Mouse (Mus musculus): ENCODE results near the gene Usp11. TPM values are rescaled to one million over a fixed set of nuclear protein-coding genes. Genes with fewer than 3 reads are reported as not detected.

Gene Usp11
- 24.5 TPM for polyA plus RNA-seq (2012; fragmentation: generic; extraction: Trizol)

GRCm38 (mm10) chrX:20703741-20704290, at the start of gene Usp11:
Gene Usp11, plus strand, starts transcription at chrX:20703906.
- TF ChIP-seq MYOD1 (IDR thresholded peaks at IDR 0.05; ENCODE audit: control insufficient read depth in 1 of 3, insufficient read length in 2 of 3, low read depth in 2 of 3) = peak in 1 of 3 experiments; percentile 23
- no peak for TF ChIP-seq REST (IDR thresholded peaks at IDR 0.05; ENCODE audit: insufficient read depth, insufficient read length)
- TF ChIP-seq MYOG (IDR thresholded peaks at IDR 0.05; ENCODE audit: control insufficient read depth in 1 of 3, insufficient read depth in 1 of 3, insufficient read length in 2 of 3, low read depth in 2 of 3) = peak in 1 of 3 experiments; percentile 2
- peak; percentile 75 for TF ChIP-seq POLR2AphosphoS2 (IDR thresholded peaks at IDR 0.05; ENCODE audit: insufficient read length, low read depth)
- peak; percentile 63 for TF ChIP-seq POLR2A (IDR thresholded peaks at IDR 0.05; ENCODE audit: insufficient read length, low read depth)
- TF ChIP-seq E2F4 (IDR thresholded peaks at IDR 0.05; ENCODE audit: insufficient read depth) = no peak
- no peak for TF ChIP-seq USF1 (IDR thresholded peaks at IDR 0.05; ENCODE audit: low read depth)
- no peak for TF ChIP-seq MAX (IDR thresholded peaks at IDR 0.05; ENCODE audit: low read depth)
- no peak for TF ChIP-seq TCF12 (IDR thresholded peaks at IDR 0.05; ENCODE audit: insufficient read depth, poor library complexity, severe bottlenecking)
- TF ChIP-seq CEBPB (IDR thresholded peaks at IDR 0.05; ENCODE audit: insufficient read depth, poor library complexity, severe bottlenecking) = no peak
- TF ChIP-seq SRF (IDR thresholded peaks at IDR 0.05; ENCODE audit: control insufficient read depth, insufficient read length, low read depth) = no peak
- no peak for TF ChIP-seq TCF3 (IDR thresholded peaks at IDR 0.05; ENCODE audit: insufficient read length, low read depth)
- no peaks in the 10 kb centered on the region for H3K27me3 ChIP-seq (ENCODE audit: control insufficient read depth, insufficient read depth, insufficient read length)

GRCm38 (mm10) chrX:20657593-20657992, 46.1 kb upstream of the Usp11 start:
- Histone ChIP-seq H3ac (ENCODE audit: control insufficient read depth, insufficient read length) (no peak overlapping the region), H3K4me2 (ENCODE audit: low read depth) (peak overlapping the region; percentile 54), H3K36me3 (ENCODE audit: control insufficient read depth, insufficient read depth) (no peaks in the 10 kb centered on the region), H3K79me2 (ENCODE audit: control insufficient read depth, insufficient read depth) (no peaks in the 10 kb centered on the region), H3K4me3 (peak overlapping the region; percentile 40), H3K27me3 (ENCODE audit: control insufficient read depth, insufficient read depth, insufficient read length) (no peaks in the 10 kb centered on the region)
- TF ChIP-seq SRF (IDR thresholded peaks at IDR 0.05; ENCODE audit: control insufficient read depth, insufficient read length, low read depth) = no peak
- TF ChIP-seq USF1 (IDR thresholded peaks at IDR 0.05; ENCODE audit: low read depth) = no peak
- no peak for TF ChIP-seq E2F4 (IDR thresholded peaks at IDR 0.05; ENCODE audit: insufficient read depth)
- TF ChIP-seq MAX (IDR thresholded peaks at IDR 0.05; ENCODE audit: low read depth) = no peak
- no peak for TF ChIP-seq REST (IDR thresholded peaks at IDR 0.05; ENCODE audit: insufficient read depth, insufficient read length)
- TF ChIP-seq POLR2AphosphoS2 (IDR thresholded peaks at IDR 0.05; ENCODE audit: insufficient read length, low read depth) = no peak
- no peak for TF ChIP-seq CEBPB (IDR thresholded peaks at IDR 0.05; ENCODE audit: insufficient read depth, poor library complexity, severe bottlenecking)
- TF ChIP-seq TCF3 (IDR thresholded peaks at IDR 0.05; ENCODE audit: insufficient read length, low read depth) = no peak
- no peak for TF ChIP-seq POLR2A (IDR thresholded peaks at IDR 0.05; ENCODE audit: insufficient read length, low read depth)
- TF ChIP-seq MYOD1 (IDR thresholded peaks at IDR 0.05; ENCODE audit: control insufficient read depth in 1 of 3, insufficient read length in 2 of 3, low read depth in 2 of 3) = no peak
- no peak for TF ChIP-seq TCF12 (IDR thresholded peaks at IDR 0.05; ENCODE audit: insufficient read depth, poor library complexity, severe bottlenecking)
- TF ChIP-seq MYOG (IDR thresholded peaks at IDR 0.05; ENCODE audit: control insufficient read depth in 1 of 3, insufficient read depth in 1 of 3, insufficient read length in 2 of 3, low read depth in 2 of 3) = no peak

More at GRCm38 (mm10) chrX:20703741-20704290, at the start of gene Usp11:
- peak within 1 kb of the TSS; percentile 89 for H3ac ChIP-seq (ENCODE audit: control insufficient read depth, insufficient read length)
- peaks cover 16% of the 10 kb centered on the region for H3K79me2 ChIP-seq (ENCODE audit: control insufficient read depth, insufficient read depth)
- peak within 1 kb of the TSS; percentile 68 for H3K4me2 ChIP-seq (ENCODE audit: low read depth)
- no peaks in the 10 kb centered on the region for H3K36me3 ChIP-seq (ENCODE audit: control insufficient read depth, insufficient read depth)
- peak within 1 kb of the TSS; percentile 47 for H3K4me3 ChIP-seq

GRCm38 (mm10) chrX:20658026-20658652, 45.6 kb upstream of the Usp11 start, which contains the start of gene Uba1:
Gene Uba1, plus strand, starts transcription at chrX:20658326.
- no peaks in the 10 kb centered on the region for H3K27me3 ChIP-seq (ENCODE audit: control insufficient read depth, insufficient read depth, insufficient read length)
- peak; percentile 43 for TF ChIP-seq MAX (IDR thresholded peaks at IDR 0.05; ENCODE audit: low read depth)
- TF ChIP-seq POLR2AphosphoS2 (IDR thresholded peaks at IDR 0.05; ENCODE audit: insufficient read length, low read depth) = peak; percentile 73
- peak; percentile 42 for TF ChIP-seq USF1 (IDR thresholded peaks at IDR 0.05; ENCODE audit: low read depth)
- TF ChIP-seq CEBPB (IDR thresholded peaks at IDR 0.05; ENCODE audit: insufficient read depth, poor library complexity, severe bottlenecking) = no peak
- no peak for TF ChIP-seq E2F4 (IDR thresholded peaks at IDR 0.05; ENCODE audit: insufficient read depth)
- TF ChIP-seq POLR2A (IDR thresholded peaks at IDR 0.05; ENCODE audit: insufficient read length, low read depth) = peak; percentile 66
- H3ac ChIP-seq (ENCODE audit: control insufficient read depth, insufficient read length) = no peak within 1 kb of the TSS
- H3K79me2 ChIP-seq (ENCODE audit: control insufficient read depth, insufficient read depth) = peaks cover 3% of the 10 kb centered on the region
- H3K4me2 ChIP-seq (ENCODE audit: low read depth) = peak within 1 kb of the TSS; percentile 67
- H3K36me3 ChIP-seq (ENCODE audit: control insufficient read depth, insufficient read depth) = no peaks in the 10 kb centered on the region
- H3K4me3 ChIP-seq = peak within 1 kb of the TSS; percentile 40

GRCm38 (mm10) chrX:20658891-20659406, 44.8 kb upstream of the Usp11 start:
- peak overlapping the region; percentile 40 for H3K4me3 ChIP-seq
- no peak overlapping the region for H3ac ChIP-seq (ENCODE audit: control insufficient read depth, insufficient read length)
- H3K79me2 ChIP-seq (ENCODE audit: control insufficient read depth, insufficient read depth) = peaks cover 11% of the 10 kb centered on the region
- H3K4me2 ChIP-seq (ENCODE audit: low read depth) = peak overlapping the region; percentile 67
- no peak for TF ChIP-seq TCF3 (IDR thresholded peaks at IDR 0.05; ENCODE audit: insufficient read length, low read depth)
- TF ChIP-seq CEBPB (IDR thresholded peaks at IDR 0.05; ENCODE audit: insufficient read depth, poor library complexity, severe bottlenecking) = no peak
- no peak for TF ChIP-seq POLR2A (IDR thresholded peaks at IDR 0.05; ENCODE audit: insufficient read length, low read depth)
- no peak for TF ChIP-seq MYOD1 (IDR thresholded peaks at IDR 0.05; ENCODE audit: control insufficient read depth in 1 of 3, insufficient read length in 2 of 3, low read depth in 2 of 3)
- no peak for TF ChIP-seq USF1 (IDR thresholded peaks at IDR 0.05; ENCODE audit: low read depth)
- no peak for TF ChIP-seq SRF (IDR thresholded peaks at IDR 0.05; ENCODE audit: control insufficient read depth, insufficient read length, low read depth)
- no peak for TF ChIP-seq TCF12 (IDR thresholded peaks at IDR 0.05; ENCODE audit: insufficient read depth, poor library complexity, severe bottlenecking)
- no peak for TF ChIP-seq E2F4 (IDR thresholded peaks at IDR 0.05; ENCODE audit: insufficient read depth)
- H3K27me3 ChIP-seq (ENCODE audit: control insufficient read depth, insufficient read depth, insufficient read length) = no peaks in the 10 kb centered on the region
- no peaks in the 10 kb centered on the region for H3K36me3 ChIP-seq (ENCODE audit: control insufficient read depth, insufficient read depth)
